Mouse (Mus musculus) bone marrow, adult 2 months (tissue): ENCODE results near the gene Mto1.

Source experiments
- CTCF ChIP-seq: fragments of 200-500 bp; IDR thresholded peaks from 2 replicates; pipeline ENCODE4 v1.5.1; 2011; ENCODE audit warnings: low read length, control low read depth; ENCODE audit not compliant: control insufficient read depth, insufficient read depth
- POLR2A ChIP-seq: fragments of 200-500 bp; IDR thresholded peaks from 2 replicates; pipeline ENCODE4 v1.6.1; 2011; ENCODE audit warnings: low read depth, mild to moderate bottlenecking, control low read depth, low read length, borderline replicate concordance; ENCODE audit not compliant: control insufficient read depth

DNA sequence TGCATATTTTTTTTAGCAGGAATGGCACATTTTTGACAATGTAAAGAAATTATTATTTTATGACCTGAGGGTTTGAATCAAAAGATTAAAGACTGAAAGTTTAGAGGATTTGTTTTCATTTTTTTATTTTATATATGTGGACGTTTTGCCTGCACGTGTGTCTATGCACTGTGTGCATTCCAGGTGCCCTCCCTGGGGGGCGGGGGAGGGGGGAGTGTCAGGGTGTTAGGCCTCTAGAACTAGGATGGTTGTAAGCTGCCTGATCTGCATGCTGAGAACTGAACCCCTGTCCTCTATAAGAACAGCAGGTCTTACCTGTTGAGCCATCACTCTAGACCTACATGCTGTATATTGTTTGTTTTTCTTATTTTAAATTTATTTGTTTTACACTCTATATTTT, 36.7 kb downstream of the Mto1 start:
- TF ChIP-seq CTCF = no peak
- TF ChIP-seq POLR2A = no peak
